ENCODE assay signal across 17 mouse cellular contexts in genomic region chr6:125591652-125592385, GRCm38 (mm10). TPM values are rescaled to one million over a fixed set of nuclear protein-coding genes. Genes with fewer than 3 reads are reported as not detected.
DNase-seq lines count a peak whose midpoint lies in the region; ATAC-seq and TF ChIP-seq lines count a peak whose summit lies in the region.
"Had no signal": no experiment of that assay in that cellular context is flagged by ENCODE, and none has a peak within 500 bp of the region (broad histone marks: within the 10 kb centered on the region; RNA-seq: fewer than 3 reads in every experiment).

No protein-coding gene starts in this region.

- no peak overlapping the region for H3K4me2 ChIP-seq in midbrain, embryonic 11.5 days
- no peak overlapping the region for H3K4me2 ChIP-seq in midbrain, embryonic 14.5 days (ENCODE audit: low read length)
- H3K4me2 ChIP-seq in lung, embryonic 14.5 days = peak overlapping the region; percentile 13; the same call in 1 of the 2 replicates
- H3K4me2 ChIP-seq in stomach, embryonic 16.5 days (ENCODE audit: low read depth, low read length) = no peak overlapping the region; the same call in 1 of the 2 replicates
- H3K4me2 ChIP-seq: forebrain, embryonic 12.5 days; hindbrain, embryonic 14.5 days; limb, embryonic 12.5 days had no signal

- no peak for ATAC-seq in midbrain, embryonic 11.5 days (ENCODE audit: low FRiP score)
- ATAC-seq in midbrain, embryonic 14.5 days (ENCODE audit: low FRiP score, low TSS enrichment) = no peak
- ATAC-seq in lung, embryonic 14.5 days (ENCODE audit: insufficient read depth) = peak; percentile 73; the same call in 1 of the 2 replicates
- ATAC-seq in stomach, embryonic 16.5 days (ENCODE audit: insufficient read depth, low FRiP score) = peak; percentile 78
- ATAC-seq in inflammation-experienced regulatory T-cells, adult 6 months = no peak

- intact Hi-C loops in gastrocnemius, adult 2 months (cut with DNase I) = no loop called here

- WGBS in midbrain, embryonic 11.5 days = 68% methylated on average over 8 of the region's 8 CpGs
- WGBS in midbrain, embryonic 14.5 days = 64% methylated on average over 8 of the region's 8 CpGs
- 49% methylated on average over 8 of the region's 8 CpGs for WGBS in lung, embryonic 14.5 days
- 44% methylated on average over 8 of the region's 8 CpGs for WGBS in stomach, embryonic 16.5 days

- no peak overlapping the region for H3K4me3 ChIP-seq in gastrocnemius, adult 2 months
- no peak overlapping the region for H3K4me3 ChIP-seq in midbrain, embryonic 11.5 days (ENCODE audit: low read depth, low read length)
- H3K4me3 ChIP-seq in midbrain, embryonic 14.5 days (replicated peaks; ENCODE audit: low read depth, low read length) = no peak overlapping the region
- H3K4me3 ChIP-seq in lung, embryonic 14.5 days (ENCODE audit: low read depth, low read length) = no peak overlapping the region
- no peak overlapping the region for H3K4me3 ChIP-seq in stomach, embryonic 16.5 days (replicated peaks; ENCODE audit: low read length)
- H3K4me3 ChIP-seq: forebrain, embryonic 12.5 days; limb, embryonic 12.5 days; megakaryocyte, embryonic 14.5 days had no signal

- H3K4me1 ChIP-seq in midbrain, embryonic 11.5 days (ENCODE audit: control insufficient read depth, insufficient read depth, low read length) = peaks cover 2% of the 10 kb centered on the region
- H3K4me1 ChIP-seq in midbrain, embryonic 14.5 days (ENCODE audit: control insufficient read depth, insufficient read depth, low read length) = no peaks in the 10 kb centered on the region
- no peaks in the 10 kb centered on the region for H3K4me1 ChIP-seq in lung, embryonic 14.5 days (ENCODE audit: insufficient read depth)
- peaks cover 25% of the 10 kb centered on the region for H3K4me1 ChIP-seq in stomach, embryonic 16.5 days (ENCODE audit: control insufficient read depth, insufficient read depth, low read length)

- no peaks in the 10 kb centered on the region for H3K27me3 ChIP-seq in midbrain, embryonic 11.5 days (ENCODE audit: control insufficient read depth, insufficient read depth, low read length)
- no peaks in the 10 kb centered on the region for H3K27me3 ChIP-seq in midbrain, embryonic 14.5 days (ENCODE audit: control insufficient read depth, insufficient read depth, low read length)
- H3K27me3 ChIP-seq in lung, embryonic 14.5 days (ENCODE audit: insufficient read depth, low read length) = no peaks in the 10 kb centered on the region
- no peaks in the 10 kb centered on the region for H3K27me3 ChIP-seq in stomach, embryonic 16.5 days (ENCODE audit: control insufficient read depth, insufficient read depth, low read length)
- H3K27me3 ChIP-seq: megakaryocyte, embryonic 14.5 days had no signal

- DNase-seq in gastrocnemius, postnatal 10 days = peak; percentile 18
- no peak for DNase-seq in gastrocnemius, adult 2 months
- DNase-seq in midbrain, embryonic 11.5 days (ENCODE audit: low spot score, missing footprints) = peak; percentile 47
- DNase-seq in midbrain, embryonic 14.5 days = no peak
- peak; percentile 45 for DNase-seq in lung, embryonic 14.5 days
- DNase-seq in thymus, postnatal 25 days = no peak
- DNase-seq: adrenal gland, postnatal 36 days; cerebellum, postnatal 14 days; kidney, postnatal 10 days; thymus, postnatal 4 days had no signal

- H3K9ac ChIP-seq in midbrain, embryonic 11.5 days (ENCODE audit: low read length) = no peak overlapping the region
- no peak overlapping the region for H3K9ac ChIP-seq in midbrain, embryonic 14.5 days (replicated peaks; ENCODE audit: low read length)
- H3K9ac ChIP-seq in lung, embryonic 14.5 days = no peak overlapping the region
- H3K9ac ChIP-seq in stomach, embryonic 16.5 days (ENCODE audit: low read length) = no peak overlapping the region; the same call in 1 of the 2 replicates
- H3K9ac ChIP-seq: forebrain, embryonic 12.5 days; hindbrain, embryonic 14.5 days; limb, embryonic 12.5 days had no signal

- TF ChIP-seq CTCF in gastrocnemius, adult 2 months (IDR thresholded peaks at IDR 0.05) = no peak
- no peak for TF ChIP-seq CTCF in lung, embryonic 14.5 days (IDR thresholded peaks at IDR 0.05; ENCODE audit: low read depth)

- H3K36me3 ChIP-seq in midbrain, embryonic 11.5 days (ENCODE audit: control insufficient read depth, insufficient read depth, low read length) = no peaks in the 10 kb centered on the region
- no peaks in the 10 kb centered on the region for H3K36me3 ChIP-seq in midbrain, embryonic 14.5 days (ENCODE audit: control insufficient read depth, insufficient read depth, low read length)
- H3K36me3 ChIP-seq in lung, embryonic 14.5 days (ENCODE audit: insufficient read depth) = no peaks in the 10 kb centered on the region
- no peaks in the 10 kb centered on the region for H3K36me3 ChIP-seq in stomach, embryonic 16.5 days (ENCODE audit: control insufficient read depth, insufficient read depth, low read length)
- H3K36me3 ChIP-seq: forebrain, embryonic 12.5 days; G1E; limb, embryonic 12.5 days had no signal

- H3K27ac ChIP-seq in gastrocnemius, adult 2 months = no peak overlapping the region
- H3K27ac ChIP-seq in midbrain, embryonic 11.5 days (ENCODE audit: low read depth, low read length) = no peak overlapping the region
- H3K27ac ChIP-seq in midbrain, embryonic 14.5 days (replicated peaks; ENCODE audit: low read depth, low read length) = no peak overlapping the region
- peak overlapping the region; percentile 78 for H3K27ac ChIP-seq in lung, embryonic 14.5 days (ENCODE audit: low read depth)
- H3K27ac ChIP-seq in stomach, embryonic 16.5 days (ENCODE audit: low read length) = peak overlapping the region; percentile 95
- H3K27ac ChIP-seq: forebrain, embryonic 12.5 days; hindbrain, embryonic 14.5 days; limb, embryonic 12.5 days had no signal

- H3K9me3 ChIP-seq in midbrain, embryonic 11.5 days (ENCODE audit: control insufficient read depth, low read length) = no peaks in the 10 kb centered on the region
- H3K9me3 ChIP-seq in midbrain, embryonic 14.5 days (ENCODE audit: control insufficient read depth, low read length) = no peaks in the 10 kb centered on the region
- H3K9me3 ChIP-seq in lung, embryonic 14.5 days (ENCODE audit: low read depth, low read length) = no peaks in the 10 kb centered on the region
- H3K9me3 ChIP-seq in stomach, embryonic 16.5 days (replicated peaks; ENCODE audit: control insufficient read depth, low read length) = no peaks in the 10 kb centered on the region
- H3K9me3 ChIP-seq: forebrain, embryonic 12.5 days; limb, embryonic 12.5 days; megakaryocyte, embryonic 14.5 days had no signal

RNA-seq across cellular contexts. Expression of gene Vwf, which starts 45.2 kb away (rescaled TPM):
- 10 to 100 TPM; 26.5 to 27.6 TPM for total RNA-seq in gastrocnemius, postnatal 10 days (2021)
- total RNA-seq in gastrocnemius, adult 2 months (2021) = 10 to 100 TPM; 12.5 to 15.3 TPM
- polyA plus RNA-seq in midbrain, embryonic 11.5 days (2014; fragmentation: Nextera tagmentation; extraction: Ambion mirVana) = 13.9 and 15.8 TPM in 2 replicates
- polyA plus RNA-seq in midbrain, embryonic 14.5 days (2014; fragmentation: Nextera tagmentation; extraction: Ambion mirVana) = 3.9 and 10.0 TPM in 2 replicates
- 17.7 and 20.4 TPM in 2 replicates for polyA plus RNA-seq in lung, embryonic 14.5 days (2014; fragmentation: Nextera tagmentation; extraction: Ambion mirVana)
- 5.4 and 6.9 TPM in 2 replicates for polyA plus RNA-seq in stomach, embryonic 16.5 days (2015; fragmentation: Nextera tagmentation; extraction: Ambion mirVana)
- polyA plus RNA-seq in inflammation-experienced regulatory T-cells, adult 6 months (2017; shearing (Covaris generic)) = under 1 TPM in 1 of 3 experiments, not detected in 2; 0.17 TPM

Comparison
In these comparisons a context has a peak if more than half of its experiments do, and no peak if none do; other contexts are left out.
1. DNase-seq: peak in gastrocnemius, postnatal 10 days (single experiment), midbrain, embryonic 11.5 days (single experiment) and lung, embryonic 14.5 days (single experiment); none in gastrocnemius, adult 2 months (single experiment), midbrain, embryonic 14.5 days (single experiment) and thymus, postnatal 25 days (single experiment).
2. H3K27ac ChIP-seq: peak in lung, embryonic 14.5 days (single experiment) and stomach, embryonic 16.5 days (single experiment); none in gastrocnemius, adult 2 months (single experiment), midbrain, embryonic 11.5 days (single experiment) and midbrain, embryonic 14.5 days (single experiment).
3. ATAC-seq: peak in lung, embryonic 14.5 days (single experiment) and stomach, embryonic 16.5 days (single experiment); none in midbrain, embryonic 11.5 days (single experiment), midbrain, embryonic 14.5 days (single experiment) and inflammation-experienced regulatory T-cells, adult 6 months (single experiment).